Mouse (Mus musculus) spleen, adult 2 months (tissue): ENCODE results near the gene Mettl21a. TPM values are rescaled to one million over a fixed set of nuclear protein-coding genes. Genes with fewer than 3 reads are reported as not detected.

Experiments used
- DNase-seq, 2 experiments: peaks; one replicate each; pipeline versions ENCODE4 v3.0.0 to v3.0.0-alpha.2; 2012 to 2021; ENCODE audit warnings: low spot score in 2 of 2, low read depth in 1 of 2
- H3K27ac ChIP-seq: fragments of 200-500 bp; 2 replicates; pipeline ENCODE4 v1.5.1; 2012; ENCODE audit warnings: low read length, inconsistent platforms; ENCODE audit not compliant: insufficient read depth
- H3K27me3 ChIP-seq: fragments of 200-500 bp; 2 replicates; pipeline ENCODE4 v1.6.1; 2012; ENCODE audit warnings: mild to moderate bottlenecking, moderate library complexity, low read length, inconsistent platforms; ENCODE audit not compliant: control insufficient read depth, insufficient read depth
- H3K36me3 ChIP-seq: fragments of 200-500 bp; 2 replicates; pipeline ENCODE4 v1.6.1; 2012; ENCODE audit warnings: mild to moderate bottlenecking, low read length, inconsistent platforms; ENCODE audit not compliant: control insufficient read depth, insufficient read depth
- H3K4me1 ChIP-seq: fragments of 200-500 bp; 2 replicates; pipeline ENCODE4 v1.6.1; 2011; ENCODE audit warnings: inconsistent platforms; ENCODE audit not compliant: control insufficient read depth, insufficient read depth, insufficient read length
- H3K4me3 ChIP-seq: fragments of 200-500 bp; 2 replicates; pipeline ENCODE4 v1.5.1; 2011; ENCODE audit warnings: mild to moderate bottlenecking, inconsistent platforms; ENCODE audit not compliant: insufficient read depth, insufficient read length; ENCODE audit errors: extremely low read depth
- CTCF ChIP-seq: fragments of 200-500 bp; IDR thresholded peaks from 2 replicates; pipeline ENCODE4 v1.5.1; 2011; ENCODE audit warnings: mild to moderate bottlenecking, inconsistent platforms; ENCODE audit not compliant: insufficient read depth, insufficient read length, insufficient replicate concordance; ENCODE audit errors: extremely low read depth
- POLR2A ChIP-seq: fragments of 200-500 bp; IDR thresholded peaks from 2 replicates; pipeline ENCODE4 v1.6.1; 2011; ENCODE audit warnings: low read depth, low read length, inconsistent platforms
- WGBS: fragments of 180-500 bp; shearing (Covaris S2); methylation state at CpG from one replicate; pipeline ENCODE4 v1.1.7; 2018; 5-methylcytosine and 5-hydroxymethylcytosine counted together
- polyA plus RNA-seq: library from polyadenylated mRNA; depleted of rRNA; stranded (reverse); fragments of >200 nt; gene quantifications from 2 replicates; pipeline ENCODE4 v1.2.3, GENCODE M21; 2012

Gene Mettl21a
- polyA plus RNA-seq, 1 experiment: 4.4 TPM

DNA sequence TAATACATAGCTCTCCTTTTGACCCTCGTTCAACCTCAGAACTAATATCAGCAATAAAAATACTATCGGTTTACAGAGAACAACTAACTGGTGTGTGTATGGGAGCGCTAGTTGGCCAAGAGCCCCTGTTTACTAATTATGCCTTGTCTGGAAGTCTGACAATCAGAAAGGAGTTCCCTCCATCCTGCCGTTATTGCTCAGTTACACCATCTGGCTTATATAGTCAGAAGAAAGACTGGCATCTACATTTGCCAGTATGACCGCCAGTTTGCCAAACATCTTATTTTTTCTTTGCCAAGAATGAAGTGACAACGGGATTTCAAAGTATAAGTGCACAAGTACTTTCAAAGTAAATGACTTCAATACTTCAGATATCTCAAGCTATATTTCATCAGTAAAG is 24.0 kb upstream of the Mettl21a start:
- WGBS: 90% methylated on average over 6 of the region's 6 CpGs
- no peaks in the 10 kb centered on the region for H3K4me1 ChIP-seq
- no peaks in the 10 kb centered on the region for H3K27me3 ChIP-seq
- TF ChIP-seq POLR2A (no peak), CTCF (no peak)
- no peak overlapping the region for H3K27ac ChIP-seq
- DNase-seq: no peak
- no peak overlapping the region for H3K4me3 ChIP-seq
- H3K36me3 ChIP-seq: no peaks in the 10 kb centered on the region

DNA sequence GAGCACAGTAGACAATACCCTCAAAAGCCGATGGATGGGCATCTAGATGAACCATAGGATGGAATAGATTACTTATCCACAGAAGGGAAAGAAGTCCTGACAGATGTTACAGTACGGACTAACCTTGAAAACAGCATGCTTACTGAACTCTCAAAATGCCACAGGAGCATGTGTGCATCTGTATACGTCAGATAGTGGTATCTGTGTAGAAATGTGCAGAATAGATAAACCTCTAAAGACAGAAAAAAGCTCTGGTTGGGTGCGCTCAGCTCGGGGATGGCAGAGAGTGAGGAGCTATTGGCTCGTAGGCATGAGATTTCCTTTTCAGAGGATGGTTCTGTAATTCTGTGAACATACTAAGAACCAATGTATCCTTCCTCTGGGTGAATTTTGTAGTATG is 22.2 kb upstream of the Mettl21a start:
- Histone ChIP-seq H3K27me3 (no peaks in the 10 kb centered on the region), H3K4me1 (no peaks in the 10 kb centered on the region), H3K4me3 (no peak overlapping the region), H3K36me3 (no peaks in the 10 kb centered on the region), H3K27ac (no peak overlapping the region)
- no peak for TF ChIP-seq POLR2A
- no peak for TF ChIP-seq CTCF
- WGBS: 85% methylated on average over 6 of the region's 6 CpGs
- no peak for DNase-seq

DNA sequence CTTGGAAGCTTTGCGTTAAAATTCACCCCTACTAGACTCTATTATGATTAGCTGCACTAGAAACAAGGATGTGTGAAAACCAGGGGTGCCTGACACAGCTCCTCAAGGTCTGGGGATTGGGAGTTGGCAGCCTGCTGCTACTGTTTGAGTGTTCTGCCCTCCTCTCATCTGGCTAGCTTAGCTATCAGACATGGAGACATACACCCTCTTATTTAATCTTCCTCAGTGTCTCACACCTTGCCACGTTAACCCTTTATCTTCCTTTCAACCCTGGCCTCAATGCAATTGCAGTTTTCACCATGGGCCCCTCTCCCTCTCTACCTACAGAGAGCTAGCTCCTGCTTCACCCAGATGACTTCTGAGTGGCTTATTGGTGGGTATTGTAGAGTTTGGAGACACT is 18.6 kb upstream of the Mettl21a start:
- Histone ChIP-seq H3K36me3 (no peaks in the 10 kb centered on the region), H3K4me1 (no peaks in the 10 kb centered on the region), H3K27me3 (no peaks in the 10 kb centered on the region), H3K27ac (no peak overlapping the region), H3K4me3 (no peak overlapping the region)
- no peak for DNase-seq
- TF ChIP-seq POLR2A (no peak), CTCF (no peak)
- 79% methylated on average over 2 of the region's 2 CpGs for WGBS

DNA sequence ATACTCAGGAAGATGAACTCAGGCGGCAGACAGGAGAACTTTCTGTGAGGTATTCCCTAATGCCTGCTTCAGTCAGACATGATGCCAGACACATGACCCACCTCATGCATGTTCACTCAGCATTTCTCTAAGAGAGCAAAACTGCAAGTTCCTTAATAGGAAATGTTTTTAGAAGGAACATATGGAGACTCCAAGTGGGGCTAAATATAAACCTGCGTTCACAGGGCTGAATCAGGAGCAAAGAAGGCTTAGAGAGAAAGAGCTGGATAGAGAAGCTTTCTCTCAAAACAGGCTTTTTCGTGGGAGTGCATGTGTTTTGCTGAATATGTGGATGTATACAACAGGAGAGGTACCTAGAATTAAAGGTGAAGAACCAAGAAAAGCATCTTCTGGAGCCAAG is 16.2 kb upstream of the Mettl21a start:
- H3K36me3 ChIP-seq: no peaks in the 10 kb centered on the region
- DNase-seq: no peak
- TF ChIP-seq CTCF: no peak
- no peak for TF ChIP-seq POLR2A
- no peaks in the 10 kb centered on the region for H3K4me1 ChIP-seq
- H3K4me3 ChIP-seq: no peak overlapping the region
- 82% methylated on average over 3 of the region's 3 CpGs for WGBS
- no peak overlapping the region for H3K27ac ChIP-seq
- H3K27me3 ChIP-seq: no peaks in the 10 kb centered on the region

DNA sequence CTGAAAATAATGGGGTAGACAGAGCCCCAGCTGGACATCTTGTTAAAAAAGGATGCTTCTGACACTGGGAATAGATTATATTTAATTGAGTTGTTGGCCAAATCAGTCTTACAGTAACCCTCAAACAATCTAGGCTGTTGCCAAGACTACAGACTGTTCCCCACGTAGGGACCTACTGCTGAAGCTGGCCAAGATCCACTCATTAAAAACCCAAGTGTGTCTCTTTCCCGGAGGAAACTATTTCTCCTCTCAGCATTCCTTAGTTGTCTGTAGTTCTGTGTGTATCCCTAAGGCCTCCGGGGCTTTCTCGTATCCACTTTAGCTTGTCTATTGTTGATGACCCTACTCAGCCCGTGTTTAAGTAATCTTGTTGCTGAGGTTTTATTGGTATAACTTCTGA is 14.5 kb upstream of the Mettl21a start:
- no peak for DNase-seq
- no peak for TF ChIP-seq POLR2A
- TF ChIP-seq CTCF: no peak
- WGBS: 76% methylated on average over 5 of the region's 5 CpGs
- no peak overlapping the region for H3K27ac ChIP-seq
- H3K4me1 ChIP-seq: no peaks in the 10 kb centered on the region
- no peak overlapping the region for H3K4me3 ChIP-seq
- no peaks in the 10 kb centered on the region for H3K36me3 ChIP-seq
- H3K27me3 ChIP-seq: no peaks in the 10 kb centered on the region

DNA sequence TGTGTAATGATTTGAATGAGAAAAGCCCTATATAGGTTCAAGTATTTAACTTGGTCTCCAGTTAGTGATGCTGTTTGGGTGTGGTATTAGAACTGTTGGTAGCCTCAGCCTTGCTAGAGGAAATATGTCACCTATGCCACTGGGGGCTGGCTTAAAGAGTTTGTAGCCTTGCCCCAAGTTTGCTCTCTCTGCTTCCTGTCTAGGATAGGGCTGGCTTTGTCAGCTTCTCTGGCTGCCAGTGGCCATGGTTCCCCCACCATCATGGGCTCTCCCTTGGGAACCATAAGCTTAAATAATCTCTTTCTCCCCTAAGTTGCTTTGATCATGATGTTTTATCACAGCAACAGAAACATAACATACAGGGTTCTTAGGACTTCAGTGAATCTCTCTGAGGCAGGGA is 8.2 kb upstream of the Mettl21a start:
- Histone ChIP-seq H3K27ac (no peak overlapping the region), H3K4me3 (no peak overlapping the region), H3K4me1 (no peaks in the 10 kb centered on the region), H3K27me3 (no peaks in the 10 kb centered on the region), H3K36me3 (no peaks in the 10 kb centered on the region)
- TF ChIP-seq CTCF (no peak), POLR2A (no peak)
- DNase-seq: no peak

DNA sequence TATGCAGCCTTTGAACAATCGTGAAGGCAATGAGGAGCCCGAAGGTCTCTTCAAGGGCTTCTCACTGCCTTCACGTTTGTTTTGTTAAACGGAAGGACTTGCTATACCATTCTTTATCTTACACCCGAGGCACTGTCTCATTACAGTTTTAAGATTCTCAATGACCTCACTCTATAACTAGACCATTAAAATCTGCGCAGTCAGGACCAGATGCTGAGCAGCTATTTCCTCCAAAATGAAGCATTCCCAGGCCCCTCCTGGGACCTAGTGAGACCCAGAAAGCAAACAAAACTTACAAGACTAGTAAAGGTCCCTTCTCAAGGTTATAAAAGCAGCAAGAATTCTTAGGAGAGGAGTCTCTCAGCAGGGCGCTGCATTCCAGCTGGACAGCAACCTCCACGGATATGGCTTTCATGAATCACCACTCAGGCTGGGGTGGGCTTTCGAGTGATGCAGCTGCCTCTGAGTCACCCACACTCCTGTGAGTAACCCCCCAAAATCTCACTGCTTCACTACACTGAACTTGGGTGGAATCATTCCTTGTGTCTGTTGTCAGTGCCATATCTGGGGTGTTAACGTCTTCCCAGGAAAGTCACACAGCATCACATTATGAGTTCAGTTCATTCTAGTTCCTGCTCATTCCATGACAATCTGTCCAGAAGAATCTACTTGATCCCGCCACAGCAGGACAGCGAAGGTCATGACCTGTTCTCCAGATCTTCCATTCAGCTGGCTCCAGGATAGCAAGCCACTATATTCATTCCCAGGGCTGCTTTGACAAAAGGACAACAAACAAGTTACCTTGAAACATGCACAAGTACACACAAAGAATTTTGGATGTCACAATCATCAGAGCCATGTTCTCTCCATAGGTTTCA is 6.8 kb upstream of the Mettl21a start:
- Histone ChIP-seq H3K4me3 (no peak overlapping the region), H3K36me3 (no peaks in the 10 kb centered on the region), H3K27me3 (no peaks in the 10 kb centered on the region), H3K4me1 (no peaks in the 10 kb centered on the region), H3K27ac (no peak overlapping the region)
- no peak for TF ChIP-seq CTCF
- TF ChIP-seq POLR2A: no peak
- WGBS: 88% methylated on average over 12 of the region's 12 CpGs
- no peak for DNase-seq
